Mouse (Mus musculus): ENCODE data around the gene Nucb1. TPM values are rescaled to one million over a fixed set of nuclear protein-coding genes. Genes with fewer than 3 reads are reported as not detected.
A peak's percentile ranks its signal among the peaks of the same experiment; 100 is the strongest.
"Not testable (repeated sequence)": the region's sequence is repeated elsewhere in the genome, so short reads cannot be mapped to it uniquely, and the experiment has no call there.

The Nucb1 gene
- polyA plus RNA-seq, 1 experiment from 2014 or later, result 209 TPM

DNA sequence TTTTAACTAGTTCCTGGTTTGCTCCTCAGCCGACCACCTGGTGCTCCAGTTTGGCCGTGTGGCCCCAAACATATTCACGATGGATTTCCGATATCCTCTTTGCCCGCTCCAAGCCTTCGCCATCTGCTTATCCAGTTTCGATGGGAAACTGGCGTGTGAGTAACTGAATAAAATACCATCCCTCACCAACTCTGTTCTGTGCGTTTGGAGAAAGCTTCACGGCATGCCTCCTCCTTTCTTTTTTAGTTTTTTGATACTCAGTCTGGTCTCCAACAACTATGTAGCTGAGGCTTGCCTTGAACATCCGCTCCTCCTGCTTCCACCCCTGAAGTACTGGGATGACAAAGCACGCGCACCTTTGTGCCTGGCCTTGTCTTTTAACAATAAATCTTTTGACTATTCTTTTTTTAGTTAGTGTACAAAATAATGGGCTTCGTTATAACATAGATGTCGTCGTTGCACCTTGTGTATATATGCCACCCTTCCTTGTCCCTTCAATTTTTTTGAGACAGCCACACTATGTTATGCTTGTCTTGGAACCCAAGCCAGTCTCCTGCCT lies 12.1 kb upstream of the Nucb1 start:
- Histone ChIP-seq H3K9me3 (no peaks in the 10 kb centered on the region), H3K4me3 (replicated peaks) (peak overlapping the region; percentile 54), H3K27ac (no peak overlapping the region), H3K9ac (no peak overlapping the region), H3K36me3 (no peaks in the 10 kb centered on the region), H3K4me2 (replicated peaks) (peak overlapping the region; percentile 62), H3K4me1 (replicated peaks) (peaks cover 28% of the 10 kb centered on the region), H3K27me3 (replicated peaks) (no peaks in the 10 kb centered on the region)
- no peak for ATAC-seq
- WGBS, result 56% methylated on average over 16 of the region's 16 CpGs

DNA sequence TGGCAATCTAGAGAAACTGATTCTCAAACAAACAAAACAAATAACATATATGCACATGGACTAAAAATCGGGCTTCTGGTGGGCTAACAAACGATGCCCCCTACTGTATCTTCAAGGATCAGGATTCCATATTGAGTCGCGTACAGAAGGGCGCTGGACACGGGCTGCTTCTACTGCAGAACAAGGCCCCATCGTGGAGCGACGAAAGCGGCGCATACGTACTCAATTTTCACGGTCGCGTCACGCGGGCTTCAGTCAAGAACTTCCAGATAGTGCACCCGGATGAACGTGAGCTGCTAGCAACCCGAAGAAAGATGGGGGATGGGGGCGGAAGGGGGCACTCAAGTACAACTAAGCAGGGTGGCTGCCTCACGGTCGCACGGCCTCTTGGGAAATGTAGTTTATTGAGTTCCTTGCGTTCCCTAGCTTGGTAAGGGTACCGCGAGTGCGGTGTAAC lies 11.6 kb upstream of the Nucb1 start:
- Histone ChIP-seq H3K27ac (peak overlapping the region; percentile 88), H3K4me2 (replicated peaks) (peak overlapping the region; percentile 62), H3K4me3 (replicated peaks) (peak overlapping the region; percentile 54), H3K4me1 (replicated peaks) (peaks cover 28% of the 10 kb centered on the region), H3K9ac (peak overlapping the region; percentile 58), H3K9me3 (no peaks in the 10 kb centered on the region), H3K27me3 (replicated peaks) (no peaks in the 10 kb centered on the region), H3K36me3 (no peaks in the 10 kb centered on the region)
- peak; percentile 58 for ATAC-seq
- under 1% methylated on average over 28 of the region's 28 CpGs for WGBS

DNA sequence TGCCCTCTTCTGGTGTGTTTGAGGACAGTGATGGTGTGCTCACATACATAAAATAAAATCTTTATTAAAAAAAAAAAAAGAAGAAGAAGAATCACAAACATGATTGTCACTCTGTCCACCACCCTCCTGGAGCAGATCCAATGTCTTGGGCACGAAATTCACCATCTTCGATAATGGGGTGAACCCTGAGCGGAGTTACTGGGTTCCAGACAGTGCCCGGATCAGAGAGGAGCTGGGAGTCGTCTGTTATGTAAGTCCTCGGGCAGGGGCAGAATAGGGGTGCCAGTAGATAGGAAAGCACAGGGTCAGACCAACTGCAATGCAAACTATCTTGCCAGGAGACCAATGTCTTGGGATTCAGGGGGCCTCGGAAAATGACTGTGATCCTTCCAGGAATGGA lies 10.4 kb upstream of the Nucb1 start:
- 95% methylated on average over 7 of the region's 7 CpGs for WGBS

DNA sequence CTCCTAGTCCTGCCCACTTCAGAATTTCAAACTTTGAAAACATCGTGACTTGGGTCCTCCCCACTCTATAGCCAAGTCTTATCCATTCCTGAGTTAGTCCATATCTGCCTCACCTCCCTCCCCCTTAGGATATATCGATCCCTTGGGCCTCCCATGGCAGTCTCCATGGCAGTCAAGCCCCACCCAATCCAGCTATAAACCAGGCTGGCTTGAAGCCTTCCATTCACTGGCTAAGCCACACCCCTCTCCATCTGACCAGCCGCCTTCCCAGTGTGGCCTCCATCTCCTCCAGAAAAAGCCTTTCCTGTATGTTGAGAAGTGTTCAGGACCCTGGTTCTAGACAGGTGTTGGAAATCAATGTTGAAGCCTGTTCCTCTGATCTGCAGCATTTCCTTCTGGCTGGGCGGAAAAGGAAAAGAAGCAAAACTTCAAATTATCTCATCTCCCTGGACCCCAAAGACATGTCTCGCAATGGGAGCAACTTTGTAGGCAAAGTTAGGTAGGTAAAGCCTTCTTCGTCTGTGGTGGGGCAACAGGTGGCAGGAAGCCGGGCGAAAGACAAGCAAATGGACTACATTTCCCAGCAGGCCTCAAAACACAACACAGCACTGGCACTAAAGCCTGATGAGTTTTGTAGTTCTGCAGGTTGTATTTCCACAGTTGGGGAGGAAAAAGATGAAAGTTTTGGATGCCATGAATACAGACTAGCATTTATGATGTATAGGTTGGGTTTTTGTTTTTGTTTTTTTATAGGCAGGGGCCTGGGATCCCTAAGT lies 9.3 kb upstream of the Nucb1 start:
- Histone ChIP-seq H3K4me3 (replicated peaks) (no peak overlapping the region), H3K27ac (no peak overlapping the region), H3K4me1 (replicated peaks) (peaks cover 32% of the 10 kb centered on the region), H3K9me3 (no peaks in the 10 kb centered on the region), H3K27me3 (replicated peaks) (no peaks in the 10 kb centered on the region), H3K4me2 (replicated peaks) (no peak overlapping the region), H3K36me3 (no peaks in the 10 kb centered on the region), H3K9ac (no peak overlapping the region)
- ATAC-seq, result peak; percentile 74
- WGBS, result 56% methylated on average over 8 of the region's 8 CpGs

More for the DNA sequence above, 10.4 kb upstream of the Nucb1 start:
- Histone ChIP-seq H3K27me3 (replicated peaks) (no peaks in the 10 kb centered on the region), H3K27ac (no peak overlapping the region), H3K4me2 (replicated peaks) (no peak overlapping the region), H3K9me3 (no peaks in the 10 kb centered on the region), H3K4me3 (replicated peaks) (no peak overlapping the region), H3K9ac (no peak overlapping the region), H3K36me3 (no peaks in the 10 kb centered on the region), H3K4me1 (replicated peaks) (peaks cover 36% of the 10 kb centered on the region)
- ATAC-seq, result no peak

DNA sequence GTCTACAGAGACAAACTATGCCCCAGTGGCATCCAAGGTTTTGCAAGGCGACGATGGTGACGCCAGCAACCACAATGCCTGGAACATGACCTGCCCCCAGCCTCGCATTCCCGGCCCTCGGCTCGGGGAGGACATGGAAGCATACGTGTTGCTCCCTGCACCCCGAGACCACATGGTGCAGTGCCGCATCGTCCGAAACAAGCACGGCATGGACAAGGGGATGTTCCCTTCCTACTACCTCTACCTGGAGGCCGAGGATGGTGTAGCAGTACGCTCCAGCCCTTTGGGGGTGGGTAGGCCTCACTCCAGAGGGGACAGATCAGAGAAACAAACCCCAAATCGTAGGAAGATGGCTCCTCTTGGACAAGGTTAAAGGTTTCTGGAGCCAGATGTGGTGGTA lies 8.4 kb upstream of the Nucb1 start:
- no peak overlapping the region for H3K4me2 ChIP-seq (replicated peaks)
- no peaks in the 10 kb centered on the region for H3K9me3 ChIP-seq
- WGBS, result 92% methylated on average over 16 of the region's 16 CpGs
- no peaks in the 10 kb centered on the region for H3K27me3 ChIP-seq (replicated peaks)
- no peak overlapping the region for H3K9ac ChIP-seq
- no peak for ATAC-seq
- H3K4me3 ChIP-seq (replicated peaks), result no peak overlapping the region
- no peaks in the 10 kb centered on the region for H3K36me3 ChIP-seq
- no peak overlapping the region for H3K27ac ChIP-seq
- peaks cover 28% of the 10 kb centered on the region for H3K4me1 ChIP-seq (replicated peaks)

DNA sequence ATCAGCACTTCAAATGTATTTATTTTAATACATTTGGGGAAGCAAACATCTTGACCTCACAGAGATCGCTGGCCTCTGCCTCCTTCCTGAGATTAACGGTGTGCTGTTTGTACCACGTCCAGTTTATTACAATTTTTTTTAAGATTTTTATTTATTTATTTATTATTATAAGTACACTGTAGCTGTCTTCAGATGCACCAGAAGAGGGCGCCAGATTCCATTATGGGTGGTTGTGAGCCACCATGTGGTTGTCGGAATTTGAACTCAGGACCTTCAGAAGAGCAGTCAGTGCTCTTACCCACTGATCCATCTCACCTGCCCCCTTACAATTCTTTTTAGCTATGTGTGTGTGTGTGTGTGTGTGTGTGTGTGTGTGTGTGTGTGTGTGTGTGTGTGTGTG lies 6.6 kb upstream of the Nucb1 start:
- H3K27me3 ChIP-seq (replicated peaks); H3K27ac ChIP-seq; ATAC-seq; H3K4me3 ChIP-seq (replicated peaks); H3K9ac ChIP-seq; H3K4me2 ChIP-seq (replicated peaks); H3K36me3 ChIP-seq; H3K9me3 ChIP-seq: not testable (repeated sequence)
- peaks cover 21% of the 10 kb centered on the region; the same call in 1 of the 2 replicates for H3K4me1 ChIP-seq (replicated peaks)
- 74% methylated on average over 5 of the region's 5 CpGs for WGBS

DNA sequence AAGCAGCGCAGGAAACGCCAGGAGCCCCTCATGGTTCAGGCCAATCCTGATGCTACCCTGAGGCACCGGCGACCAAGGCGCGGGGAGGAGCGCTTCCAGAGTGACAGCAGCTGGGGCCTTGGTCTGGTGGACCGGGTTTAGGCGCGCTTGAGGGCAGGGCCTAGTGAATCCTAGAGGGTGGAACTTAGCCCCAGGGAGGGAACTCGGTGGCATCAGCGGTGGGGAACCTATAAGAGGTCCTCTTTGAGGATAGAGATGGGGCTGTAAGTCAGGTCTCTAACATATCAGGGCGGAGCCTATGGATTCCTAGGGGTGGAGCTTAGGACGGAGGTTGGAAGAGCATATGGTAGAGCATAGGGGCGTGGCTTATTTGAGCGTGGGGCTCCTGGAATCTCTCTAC lies 5.2 kb upstream of the Nucb1 start:
- Histone ChIP-seq H3K9ac (0 out of 2 replicates have a peak overlapping the region, but pooled peaks have one; percentile 13), H3K4me3 (replicated peaks) (no peak overlapping the region), H3K4me2 (replicated peaks) (peak overlapping the region; percentile 47), H3K36me3 (no peaks in the 10 kb centered on the region), H3K27me3 (replicated peaks) (no peaks in the 10 kb centered on the region), H3K9me3 (no peaks in the 10 kb centered on the region), H3K4me1 (replicated peaks) (peaks cover 16% of the 10 kb centered on the region; the same call in 1 of the 2 replicates), H3K27ac (peak overlapping the region; percentile 62; the same call in 1 of the 2 replicates)
- peak; percentile 45 for ATAC-seq
- WGBS, result 22% methylated on average over 16 of the region's 16 CpGs

DNA sequence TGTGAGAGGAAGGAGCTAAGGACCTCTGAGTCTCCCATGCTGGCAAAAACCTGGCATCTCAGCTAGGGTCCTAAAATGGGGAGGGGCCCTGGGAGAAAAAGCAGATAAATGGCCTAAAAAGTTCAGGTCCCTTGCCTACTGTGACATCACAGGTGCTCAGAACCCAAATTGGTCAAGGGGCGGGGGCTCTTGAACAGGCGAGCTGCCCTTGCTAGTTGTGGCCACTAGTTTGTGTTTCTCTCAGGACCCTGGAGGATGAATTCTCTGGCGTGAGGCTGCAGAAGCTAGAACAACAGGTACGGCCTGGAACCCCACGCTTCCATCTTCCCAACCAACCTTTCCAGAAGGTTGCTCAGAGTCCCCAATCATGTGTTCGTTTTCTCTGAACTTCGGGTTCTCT lies 4.2 kb upstream of the Nucb1 start:
- H3K4me2 ChIP-seq (replicated peaks), result no peak overlapping the region
- peaks cover 20% of the 10 kb centered on the region for H3K4me1 ChIP-seq (replicated peaks)
- ATAC-seq, result no peak
- no peak overlapping the region for H3K4me3 ChIP-seq (replicated peaks)
- no peaks in the 10 kb centered on the region for H3K27me3 ChIP-seq (replicated peaks)
- H3K9me3 ChIP-seq, result no peaks in the 10 kb centered on the region
- no peaks in the 10 kb centered on the region for H3K36me3 ChIP-seq
- no peak overlapping the region for H3K9ac ChIP-seq
- H3K27ac ChIP-seq, result no peak overlapping the region
- 88% methylated on average over 7 of the region's 7 CpGs for WGBS

DNA sequence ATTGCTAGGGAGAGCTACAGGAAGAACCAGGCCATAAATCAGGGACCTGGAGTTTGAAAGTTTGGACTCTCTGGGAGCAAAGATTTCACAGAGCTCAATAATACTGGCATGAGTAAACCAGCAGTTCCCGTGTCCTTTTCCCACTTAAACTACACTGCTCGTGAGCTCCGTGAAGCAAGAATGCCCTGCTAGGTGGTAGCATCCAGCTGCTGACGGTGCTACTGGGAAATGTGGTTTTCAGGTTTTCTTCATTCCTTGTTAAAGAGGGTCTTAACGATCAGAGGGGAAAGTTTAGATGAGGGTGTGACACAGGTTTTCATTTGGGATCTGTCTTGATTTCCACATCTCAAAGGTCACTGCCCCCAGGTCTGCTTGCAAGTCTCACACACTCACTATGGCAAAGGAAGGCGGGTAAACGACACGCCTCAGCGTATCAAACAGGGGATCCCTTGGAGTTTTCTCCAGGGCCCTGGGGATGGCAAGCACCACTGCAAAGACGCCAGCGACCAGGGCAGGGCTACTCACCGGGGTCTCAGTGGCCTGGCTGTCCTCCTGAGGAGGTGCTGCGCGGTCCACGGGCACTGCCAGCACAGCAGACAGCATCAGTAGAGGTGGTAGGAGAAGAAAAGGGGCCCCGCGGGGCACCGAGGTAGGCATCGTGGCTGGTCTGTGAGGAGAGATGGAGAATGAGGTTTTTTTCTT lies 874 bp downstream of the Nucb1 start:
- Histone ChIP-seq H3K4me1 (replicated peaks) (peaks cover 21% of the 10 kb centered on the region), H3K27ac (peak overlapping the region; percentile 95), H3K9ac (peak overlapping the region; percentile 85), H3K4me3 (replicated peaks) (peak overlapping the region; percentile 81), H3K36me3 (peaks cover 14% of the 10 kb centered on the region; the same call in 1 of the 2 replicates), H3K27me3 (replicated peaks) (no peaks in the 10 kb centered on the region), H3K9me3 (no peaks in the 10 kb centered on the region), H3K4me2 (replicated peaks) (peak overlapping the region; percentile 98)
- WGBS, result 15% methylated on average over 19 of the region's 19 CpGs
- peak; percentile 23 for ATAC-seq

DNA sequence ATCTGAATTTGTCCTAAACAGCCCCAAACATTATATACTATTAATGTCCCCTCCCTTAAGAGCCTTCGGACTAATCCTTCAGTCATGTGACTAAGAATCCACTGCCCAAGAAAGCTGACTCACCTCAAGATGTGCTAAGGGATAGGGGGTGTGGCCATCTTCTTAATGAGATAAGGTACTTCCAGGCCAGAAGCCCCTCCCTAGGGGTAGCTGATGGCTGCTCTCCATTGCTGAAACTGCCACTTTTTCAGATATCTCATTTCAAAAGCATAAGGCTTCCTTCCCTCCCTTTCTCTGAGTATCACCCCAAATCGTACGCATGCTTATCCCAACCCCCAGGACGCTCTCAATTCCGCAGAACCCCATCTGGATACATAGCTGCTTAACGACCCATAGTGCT lies 1.6 kb downstream of the Nucb1 start:
- Histone ChIP-seq H3K4me2 (replicated peaks) (peak overlapping the region; percentile 98), H3K4me3 (replicated peaks) (0 out of 2 replicates have a peak overlapping the region, but pooled peaks have one; percentile 81), H3K36me3 (peaks cover 14% of the 10 kb centered on the region; the same call in 1 of the 2 replicates), H3K9me3 (no peaks in the 10 kb centered on the region), H3K9ac (peak overlapping the region; percentile 85; the same call in 1 of the 2 replicates), H3K27ac (peak overlapping the region; percentile 95), H3K4me1 (replicated peaks) (peaks cover 21% of the 10 kb centered on the region), H3K27me3 (replicated peaks) (no peaks in the 10 kb centered on the region)
- peak; percentile 31 for ATAC-seq
- WGBS, result 72% methylated on average over 6 of the region's 6 CpGs

DNA sequence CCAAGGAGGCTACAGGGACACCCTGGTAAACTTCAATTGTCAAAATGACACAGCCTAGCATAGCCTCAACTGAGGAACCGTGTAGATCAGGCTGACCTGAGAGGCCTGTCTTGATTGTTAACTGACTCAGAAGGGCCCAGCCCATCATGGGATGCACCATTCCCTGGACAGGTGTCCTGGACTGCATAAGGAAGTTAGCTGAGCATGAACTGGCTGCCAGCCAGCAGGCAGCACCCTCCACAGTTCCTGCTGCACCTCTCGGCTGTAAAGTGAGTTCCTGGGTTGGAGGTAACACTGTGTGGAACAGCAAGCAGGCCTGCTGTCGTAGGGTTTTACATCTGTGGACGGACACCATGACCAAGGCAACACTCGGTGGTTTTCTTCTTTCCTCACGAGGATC lies 2.6 kb downstream of the Nucb1 start:
- WGBS, result 67% methylated on average over 6 of the region's 6 CpGs
- no peaks in the 10 kb centered on the region for H3K27me3 ChIP-seq (replicated peaks)
- ATAC-seq, result peak; percentile 61
- H3K4me1 ChIP-seq (replicated peaks), result peaks cover 21% of the 10 kb centered on the region
- no peaks in the 10 kb centered on the region for H3K9me3 ChIP-seq
- peaks cover 14% of the 10 kb centered on the region; the same call in 1 of the 2 replicates for H3K36me3 ChIP-seq
- no peak overlapping the region for H3K9ac ChIP-seq
- no peak overlapping the region for H3K4me3 ChIP-seq (replicated peaks)
- H3K4me2 ChIP-seq (replicated peaks), result 0 out of 2 replicates have a peak overlapping the region, but pooled peaks have one; percentile 98
- H3K27ac ChIP-seq, result peak overlapping the region; percentile 59; the same call in 1 of the 2 replicates

DNA sequence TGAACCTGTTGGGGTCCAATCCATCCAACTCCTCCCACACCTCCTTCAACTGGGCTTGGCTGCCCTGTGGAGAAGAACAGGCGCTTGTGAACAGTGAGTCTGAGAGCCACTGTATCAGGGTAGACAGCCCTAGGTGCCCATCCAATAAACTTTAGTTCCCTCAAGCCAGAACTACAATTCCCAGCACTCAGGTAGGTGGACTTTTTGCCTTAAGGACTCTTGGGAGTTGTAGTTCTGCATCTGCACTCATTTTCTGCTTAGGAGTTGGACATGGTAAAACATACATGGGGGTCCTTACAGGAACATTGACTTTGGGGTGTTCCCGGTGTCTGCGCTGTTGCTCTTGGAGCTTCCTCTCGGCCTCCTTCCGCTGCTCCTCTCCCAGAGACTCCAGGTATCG lies 11.8 kb downstream of the Nucb1 start:
- no peak; the same call in 1 of the 2 replicates for ATAC-seq
- Histone ChIP-seq H3K4me1 (replicated peaks) (no peaks in the 10 kb centered on the region), H3K27ac (no peak overlapping the region), H3K4me2 (replicated peaks) (no peak overlapping the region), H3K9ac (no peak overlapping the region), H3K36me3 (peaks cover 44% of the 10 kb centered on the region), H3K4me3 (replicated peaks) (no peak overlapping the region), H3K9me3 (no peaks in the 10 kb centered on the region), H3K27me3 (replicated peaks) (no peaks in the 10 kb centered on the region)
- 95% methylated on average over 6 of the region's 6 CpGs for WGBS

All from intestine, embryonic 15.5 days (tissue).